Mouse (Mus musculus) hindbrain, postnatal 0 days (tissue): Measurements from ENCODE around the gene Tom1l2. TPM values are rescaled to one million over a fixed set of nuclear protein-coding genes. Genes with fewer than 3 reads are reported as not detected.

Experiments used
- ATAC-seq: fragments of 200-750 bp; cut with Nextera tagmentation; 2 replicates; pipeline ENCODE4 v1.8.0; 2017; ENCODE audit warnings: mild to moderate bottlenecking, moderate TSS enrichment, moderate library complexity
- DNase-seq: peaks from one replicate; pipeline ENCODE4 v3.0.0-alpha.2; 2015; ENCODE audit warnings: low spot score
- H3K27ac ChIP-seq: fragments of 300-500 bp; sonication (generic); 2 replicates; pipeline ENCODE4 v1.5.1; 2014; ENCODE audit warnings: mild to moderate bottlenecking
- H3K27me3 ChIP-seq: fragments of 300-500 bp; sonication (generic); 2 replicates; pipeline ENCODE4 v1.6.1; 2014; ENCODE audit warnings: low read length, mixed read lengths; ENCODE audit not compliant: insufficient read depth
- H3K36me3 ChIP-seq: fragments of 300-500 bp; sonication (generic); 2 replicates; pipeline ENCODE4 v1.6.1; 2014; ENCODE audit warnings: low read length, mixed read lengths; ENCODE audit not compliant: insufficient read depth
- H3K4me1 ChIP-seq: fragments of 300-500 bp; sonication (generic); 2 replicates; pipeline ENCODE4 v1.6.1; 2014; ENCODE audit warnings: antibody characterized with exemption, low read length, mixed read lengths; ENCODE audit not compliant: insufficient read depth
- H3K4me2 ChIP-seq: fragments of 300-500 bp; sonication (generic); 2 replicates; pipeline ENCODE4 v1.6.1; 2014; ENCODE audit warnings: low read depth, mild to moderate bottlenecking, low read length, moderate library complexity, mixed read lengths
- H3K4me3 ChIP-seq: fragments of 300-500 bp; sonication (generic); 2 replicates; pipeline ENCODE4 v1.5.1; 2014; ENCODE audit warnings: low read length
- H3K9ac ChIP-seq: fragments of 300-500 bp; sonication (generic); replicated peaks from 2 replicates; pipeline ENCODE4 v1.6.1; 2014; ENCODE audit warnings: mild to moderate bottlenecking, low read length, moderate library complexity, mixed read lengths
- H3K9me3 ChIP-seq: fragments of 300-500 bp; sonication (generic); 2 replicates; pipeline ENCODE4 v1.6.1; 2016; ENCODE audit warnings: low read length, mixed read lengths
- CTCF ChIP-seq: IDR thresholded peaks from 2 replicates; pipeline ENCODE4 v1.5.1; 2016; ENCODE audit warnings: antibody characterized with exemption, control low read depth, low read depth
- WGBS: fragments of 180-500 bp; shearing (Covaris S2); extraction: QIAGEN DNeasy Blood & Tissue Kit; methylation state at CpG from one replicate; pipeline ENCODE4 v1.1.7; 2014; 5-methylcytosine and 5-hydroxymethylcytosine counted together
- microRNA-seq, 2 experiments: library from miRNA; unstranded; fragments of <30 nt; microRNA quantifications; one replicate each; pipeline ENCODE4; 2016
- polyA plus RNA-seq: library from polyadenylated mRNA; unstranded; fragments of >200 nt; fragmentation: Nextera tagmentation; extraction: Ambion mirVana; gene quantifications from 2 replicates; pipeline ENCODE4 v1.2.1, GENCODE M21; 2015
- total RNA-seq: library from RNA; depleted of rRNA; stranded (reverse); fragments of >200 nt; gene quantifications from 2 replicates; pipeline ENCODE4 v1.2.3, GENCODE M21; 2014; rRNA removed

Tom1l2 gene
- total and polyA plus RNA-seq, 2 experiments from 2014 or later: 48.2 to 124 TPM

GRCm38 (mm10) chr11:60182116-60182670 is 170.5 kb downstream of the Tom1l2 start:
- Histone ChIP-seq H3K27me3 (no peaks in the 10 kb centered on the region), H3K4me1 (peaks cover 66% of the 10 kb centered on the region), H3K27ac (peak overlapping the region; percentile 76), H3K36me3 (peaks cover 15% of the 10 kb centered on the region; the same call in 1 of the 2 replicates), H3K9me3 (no peaks in the 10 kb centered on the region), H3K4me3 (no peak overlapping the region), H3K9ac (peak overlapping the region; percentile 24), H3K4me2 (0 out of 2 replicates have a peak overlapping the region, but pooled peaks have one; percentile 16)
- DNase-seq (peak; percentile 80), ATAC-seq (peak; percentile 29; the same call in 1 of the 2 replicates)
- 65% methylated on average over 12 of the region's 12 CpGs for WGBS
- no peak for TF ChIP-seq CTCF

- H3K9ac ChIP-seq: peak overlapping the region; percentile 84; the same call in 1 of the 2 replicates
Measured at GRCm38 (mm10) chr11:60178506-60178905, 174.2 kb downstream of the Tom1l2 start.

DNA sequence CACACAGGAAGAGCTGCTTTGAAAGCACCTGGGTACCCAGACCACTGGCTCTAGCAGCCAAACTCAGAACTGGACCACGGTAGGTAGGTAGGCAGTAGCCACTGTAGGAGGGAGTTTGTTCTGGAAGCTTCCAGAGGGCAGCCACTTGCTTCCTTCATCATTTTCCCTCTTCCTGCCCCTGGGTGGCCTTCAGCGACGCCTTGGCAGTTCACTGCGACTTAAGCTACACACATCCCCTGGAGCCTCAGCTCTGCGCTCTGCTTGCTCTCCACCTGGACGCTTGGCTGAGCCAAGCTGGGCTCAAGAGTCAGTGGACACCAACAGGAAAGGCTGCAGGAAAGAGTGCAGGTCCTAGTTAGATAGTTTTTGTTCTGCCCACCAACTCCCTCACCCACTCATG is 174.7 kb downstream of the Tom1l2 start:
- ATAC-seq (no peak), DNase-seq (no peak)
- Histone ChIP-seq H3K27me3 (no peaks in the 10 kb centered on the region), H3K4me2 (peak overlapping the region; percentile 96), H3K9ac (peak overlapping the region; percentile 84), H3K9me3 (no peaks in the 10 kb centered on the region), H3K4me1 (peaks cover 54% of the 10 kb centered on the region), H3K27ac (peak overlapping the region; percentile 99), H3K4me3 (no peak overlapping the region), H3K36me3 (0 out of 2 replicates have a peak, but pooled peaks cover 3% of the 10 kb centered on the region)
- WGBS: 29% methylated on average over 6 of the region's 6 CpGs
- no peak for TF ChIP-seq CTCF

More at GRCm38 (mm10) chr11:60178506-60178905, 174.2 kb downstream of the Tom1l2 start:
- H3K9me3 ChIP-seq: no peaks in the 10 kb centered on the region
- H3K4me2 ChIP-seq: no peak overlapping the region; the same call in 1 of the 2 replicates
- ATAC-seq (no peak), DNase-seq (no peak)
- H3K4me1 ChIP-seq: peaks cover 54% of the 10 kb centered on the region
- 0 out of 2 replicates have a peak, but pooled peaks cover 3% of the 10 kb centered on the region for H3K36me3 ChIP-seq
- peak overlapping the region; percentile 99; the same call in 1 of the 2 replicates for H3K27ac ChIP-seq
- H3K27me3 ChIP-seq: no peaks in the 10 kb centered on the region
- TF ChIP-seq CTCF: no peak
- no peak overlapping the region for H3K4me3 ChIP-seq

- 0 out of 2 replicates have a peak, but pooled peaks cover 3% of the 10 kb centered on the region for H3K36me3 ChIP-seq
- peak overlapping the region; percentile 84 for H3K9ac ChIP-seq
- no peak for TF ChIP-seq CTCF
- H3K27ac ChIP-seq: peak overlapping the region; percentile 99
- DNase-seq: peak; percentile 92
- no peaks in the 10 kb centered on the region for H3K27me3 ChIP-seq
- no peaks in the 10 kb centered on the region for H3K9me3 ChIP-seq
- peak overlapping the region; percentile 71 for H3K4me3 ChIP-seq
- peaks cover 49% of the 10 kb centered on the region for H3K4me1 ChIP-seq
- ATAC-seq: peak; percentile 48
- WGBS: under 1% methylated on average over 42 of the region's 42 CpGs
- peak overlapping the region; percentile 96 for H3K4me2 ChIP-seq
Measured at GRCm38 (mm10) chr11:60176975-60177657, 175.6 kb downstream of the Tom1l2 start.

Small RNA genes within 50 kb of the gene (microRNA-seq; reads per million reads assigned to microRNA genes)
- gene Gm27711 (0 reads per million in 2 experiments), gene Mir6921 (0 to 0.18 reads per million in 2 experiments), gene Mir6922 (0 to 0.18 reads per million in 2 experiments)

Other genes with a start within 250 kb of the Tom1l2 start
- gene Rai1, start 247.9 kb downstream of the Tom1l2 start, total RNA-seq: 70.0 and 90.2 TPM in 2 replicates
- gene Rai1, start 247.9 kb downstream of the Tom1l2 start, polyA plus RNA-seq: 20.8 and 24.9 TPM in 2 replicates
- gene Srebf1, start 130.3 kb downstream of the Tom1l2 start, total RNA-seq: 163 and 169 TPM in 2 replicates
- gene Srebf1, start 130.3 kb downstream of the Tom1l2 start, polyA plus RNA-seq: 50.6 and 59.5 TPM in 2 replicates
- 8.4 and 12.4 TPM in 2 replicates for gene Drc3, start 424 bp upstream of the Tom1l2 start, total RNA-seq
- gene Drc3, start 424 bp upstream of the Tom1l2 start, polyA plus RNA-seq: 6.8 and 7.9 TPM in 2 replicates
- gene Gid4, start 64.2 kb upstream of the Tom1l2 start, total RNA-seq: 29.8 and 31.1 TPM in 2 replicates
- 19.7 and 20.4 TPM in 2 replicates for gene Gid4, start 64.2 kb upstream of the Tom1l2 start, polyA plus RNA-seq
- 29.2 and 63.4 TPM in 2 replicates for gene Atpaf2, start 65.6 kb upstream of the Tom1l2 start, total RNA-seq
- 45.8 and 48.4 TPM in 2 replicates for gene Atpaf2, start 65.6 kb upstream of the Tom1l2 start, polyA plus RNA-seq
- 93.9 and 103 TPM in 2 replicates for gene Drg2, start 101.7 kb upstream of the Tom1l2 start, total RNA-seq
- 82.2 and 85.1 TPM in 2 replicates for gene Drg2, start 101.7 kb upstream of the Tom1l2 start, polyA plus RNA-seq
- 0.25 and 0.31 TPM in 2 replicates for gene Myo15, start 116.4 kb upstream of the Tom1l2 start, total RNA-seq
- 0.30 and 0.35 TPM in 2 replicates for gene Myo15, start 116.4 kb upstream of the Tom1l2 start, polyA plus RNA-seq
- gene Alkbh5, start 183.5 kb upstream of the Tom1l2 start, total RNA-seq: 34.1 and 42.4 TPM in 2 replicates
- gene Alkbh5, start 183.5 kb upstream of the Tom1l2 start, polyA plus RNA-seq: 23.1 and 23.6 TPM in 2 replicates